Mouse (Mus musculus) liver, postnatal 0 days (tissue): ENCODE results near the gene Dync2li1. TPM values are rescaled to one million over a fixed set of nuclear protein-coding genes. Genes with fewer than 3 reads are reported as not detected.

Source experiments
- ATAC-seq: fragments of 200-750 bp; cut with Nextera tagmentation; 2 replicates; pipeline ENCODE4 v1.8.0; 2017; ENCODE audit warnings: mild to moderate bottlenecking, moderate library complexity
- DNase-seq: peaks from one replicate; pipeline ENCODE4 v3.0.0-alpha.2; 2016
- H3K27ac ChIP-seq: fragments of 300-500 bp; sonication (generic); 2 replicates; pipeline ENCODE4 v1.5.1; 2014; ENCODE audit warnings: antibody characterized with exemption, moderate library complexity, mild to moderate bottlenecking, low read depth
- H3K27me3 ChIP-seq: fragments of 300-500 bp; sonication (generic); 2 replicates; pipeline ENCODE4 v1.6.1; 2014; ENCODE audit warnings: low read length, control low read depth, mixed read lengths; ENCODE audit not compliant: insufficient read depth
- H3K36me3 ChIP-seq: fragments of 300-500 bp; sonication (generic); replicated peaks from 2 replicates; pipeline ENCODE4 v1.6.1; 2014; ENCODE audit warnings: mild to moderate bottlenecking, control low read depth, low read length, moderate library complexity, mixed read lengths; ENCODE audit not compliant: insufficient read depth
- H3K4me1 ChIP-seq: fragments of 300-500 bp; sonication (generic); 2 replicates; pipeline ENCODE4 v1.6.1; 2014; ENCODE audit warnings: antibody characterized with exemption, mild to moderate bottlenecking, control low read depth; ENCODE audit not compliant: insufficient read depth
- H3K4me2 ChIP-seq: fragments of 300-500 bp; sonication (generic); 2 replicates; pipeline ENCODE4 v1.6.1; 2014; ENCODE audit warnings: low read depth, mild to moderate bottlenecking, low read length, moderate library complexity, mixed read lengths
- H3K4me3 ChIP-seq: fragments of 300-500 bp; sonication (generic); 2 replicates; pipeline ENCODE4 v1.5.1; 2014; ENCODE audit warnings: low read depth, low read length
- H3K9ac ChIP-seq: fragments of 300-500 bp; sonication (generic); replicated peaks from 2 replicates; pipeline ENCODE4 v1.6.1; 2014; ENCODE audit warnings: mild to moderate bottlenecking, moderate library complexity
- H3K9me3 ChIP-seq: fragments of 300-500 bp; sonication (generic); 2 replicates; pipeline ENCODE4 v1.6.1; 2016; ENCODE audit warnings: mild to moderate bottlenecking, control low read depth, low read length, mixed read lengths
- CTCF ChIP-seq: sonication (generic); IDR thresholded peaks from 2 replicates; pipeline ENCODE4 v1.5.1; 2016; ENCODE audit warnings: antibody characterized with exemption, low read depth
- EP300 ChIP-seq: IDR thresholded peaks from 2 replicates; pipeline ENCODE4 v1.6.1; 2016; ENCODE audit warnings: antibody characterized with exemption, low read depth, mild to moderate bottlenecking
- WGBS: fragments of 180-500 bp; shearing (Covaris S2); extraction: QIAGEN DNeasy Blood & Tissue Kit; methylation state at CpG from one replicate; pipeline ENCODE4 v1.1.7; 2014; ENCODE audit not compliant: insufficient replicate concordance; 5-methylcytosine and 5-hydroxymethylcytosine counted together
- polyA plus RNA-seq: library from polyadenylated mRNA; unstranded; fragments of >200 nt; fragmentation: Nextera tagmentation; extraction: Ambion mirVana; gene quantifications from 2 replicates; pipeline ENCODE4 v1.2.1, GENCODE M21; 2015

Dync2li1 gene
- polyA plus RNA-seq, 1 experiment from 2014 or later, result 2.4 TPM

- no peaks in the 10 kb centered on the region for H3K27me3 ChIP-seq
- no peaks in the 10 kb centered on the region for H3K4me1 ChIP-seq
- H3K27ac ChIP-seq, result no peak overlapping the region
- H3K4me3 ChIP-seq, result no peak overlapping the region
- no peak overlapping the region for H3K4me2 ChIP-seq
- TF ChIP-seq CTCF (no peak), EP300 (no peak)
- H3K9ac ChIP-seq, result no peak overlapping the region
- H3K36me3 ChIP-seq, result no peaks in the 10 kb centered on the region
- 77% methylated on average over 10 of the region's 10 CpGs for WGBS
- DNase-seq (no peak), ATAC-seq (no peak)
- no peaks in the 10 kb centered on the region for H3K9me3 ChIP-seq
These were observed 13.6 kb downstream of the Dync2li1 start for GRCm38 (mm10) chr17:84639796-84640378.

- H3K4me3 ChIP-seq, result no peak overlapping the region
- no peak overlapping the region for H3K4me2 ChIP-seq
- ATAC-seq, result no peak
- DNase-seq, result peak; percentile 74
- no peaks in the 10 kb centered on the region for H3K36me3 ChIP-seq
- 31% methylated on average over 3 of the region's 3 CpGs for WGBS
- peaks cover 2% of the 10 kb centered on the region; the same call in 1 of the 2 replicates for H3K4me1 ChIP-seq
- no peaks in the 10 kb centered on the region for H3K27me3 ChIP-seq
- TF ChIP-seq CTCF (peak; percentile 88), EP300 (no peak)
- H3K9me3 ChIP-seq, result no peaks in the 10 kb centered on the region
- H3K9ac ChIP-seq, result no peak overlapping the region
- no peak overlapping the region for H3K27ac ChIP-seq
These were observed 15.6 kb downstream of the Dync2li1 start for GRCm38 (mm10) chr17:84641893-84642292.

GRCm38 (mm10) chr17:84642324-84642723 lies 16.0 kb downstream of the Dync2li1 start:
- 85% methylated on average over 9 of the region's 9 CpGs for WGBS
- ATAC-seq (no peak), DNase-seq (no peak)
- Histone ChIP-seq H3K9me3 (no peaks in the 10 kb centered on the region), H3K4me1 (peaks cover 2% of the 10 kb centered on the region; the same call in 1 of the 2 replicates), H3K4me2 (no peak overlapping the region), H3K27me3 (no peaks in the 10 kb centered on the region), H3K27ac (no peak overlapping the region), H3K9ac (no peak overlapping the region), H3K4me3 (no peak overlapping the region), H3K36me3 (no peaks in the 10 kb centered on the region)
- TF ChIP-seq CTCF (no peak), EP300 (no peak)

GRCm38 (mm10) chr17:84644292-84645050 lies 18.2 kb downstream of the Dync2li1 start:
- no peak overlapping the region for H3K4me3 ChIP-seq
- no peak overlapping the region for H3K4me2 ChIP-seq
- H3K9me3 ChIP-seq, result no peaks in the 10 kb centered on the region
- no peak overlapping the region for H3K9ac ChIP-seq
- H3K4me1 ChIP-seq, result peaks cover 4% of the 10 kb centered on the region; the same call in 1 of the 2 replicates
- ATAC-seq, result no peak
- DNase-seq, result no peak
- H3K27ac ChIP-seq, result no peak overlapping the region
- no peak for TF ChIP-seq EP300
- WGBS, result 57% methylated on average over 16 of the region's 16 CpGs
- no peaks in the 10 kb centered on the region for H3K36me3 ChIP-seq
- no peaks in the 10 kb centered on the region for H3K27me3 ChIP-seq

GRCm38 (mm10) chr17:84645119-84645518 lies 18.8 kb downstream of the Dync2li1 start:
- 51% methylated on average over 9 of the region's 9 CpGs for WGBS
- TF ChIP-seq CTCF (no peak), EP300 (no peak)

GRCm38 (mm10) chr17:84645894-84646293 lies 19.6 kb downstream of the Dync2li1 start:
- Histone ChIP-seq H3K27ac (no peak overlapping the region), H3K4me2 (no peak overlapping the region), H3K9me3 (no peaks in the 10 kb centered on the region), H3K27me3 (no peaks in the 10 kb centered on the region), H3K9ac (no peak overlapping the region), H3K4me3 (no peak overlapping the region), H3K36me3 (no peaks in the 10 kb centered on the region), H3K4me1 (peaks cover 8% of the 10 kb centered on the region; the same call in 1 of the 2 replicates)
- TF ChIP-seq CTCF (no peak), EP300 (no peak)
- ATAC-seq, result no peak
- WGBS, result 22% methylated on average over 3 of the region's 7 CpGs
- no peak for DNase-seq

More at GRCm38 (mm10) chr17:84645119-84645518, 18.8 kb downstream of the Dync2li1 start:
- ATAC-seq (no peak), DNase-seq (no peak)
- H3K9me3 ChIP-seq, result no peaks in the 10 kb centered on the region
- no peak overlapping the region for H3K4me3 ChIP-seq
- H3K27me3 ChIP-seq, result no peaks in the 10 kb centered on the region
- no peak overlapping the region for H3K27ac ChIP-seq
- H3K4me1 ChIP-seq, result peaks cover 5% of the 10 kb centered on the region; the same call in 1 of the 2 replicates
- H3K9ac ChIP-seq, result no peak overlapping the region
- no peak overlapping the region for H3K4me2 ChIP-seq
- no peaks in the 10 kb centered on the region for H3K36me3 ChIP-seq
